Mouse (Mus musculus): Measurements from ENCODE around the gene Glcci1. TPM values are rescaled to one million over a fixed set of nuclear protein-coding genes. Genes with fewer than 3 reads are reported as not detected.
"Not testable (repeated sequence)": the region's sequence is repeated elsewhere in the genome, so short reads cannot be mapped to it uniquely, and the experiment has no call there.

The Glcci1 gene
- total RNA-seq, 1 experiment from 2014 or later: 0.46 TPM

GRCm38 (mm10) chr6:8541531-8541930 lies 32.1 kb downstream of the Glcci1 start:
- not testable (repeated sequence) for ATAC-seq (replicated peaks; ENCODE audit: low read depth, poor library complexity, severe bottlenecking)

- no peak for ATAC-seq (replicated peaks; ENCODE audit: low read depth, poor library complexity, severe bottlenecking)
These were observed 35.4 kb downstream of the Glcci1 start for GRCm38 (mm10) chr6:8544822-8545221.

GRCm38 (mm10) chr6:8545780-8546179 lies 36.4 kb downstream of the Glcci1 start:
- no peak for ATAC-seq (replicated peaks; ENCODE audit: low read depth, poor library complexity, severe bottlenecking)

- ATAC-seq (replicated peaks; ENCODE audit: low read depth, poor library complexity, severe bottlenecking): no peak
These were observed 41.8 kb downstream of the Glcci1 start for GRCm38 (mm10) chr6:8551155-8551554.

GRCm38 (mm10) chr6:8556849-8557571 lies 47.6 kb downstream of the Glcci1 start:
- ATAC-seq (replicated peaks; ENCODE audit: low read depth, poor library complexity, severe bottlenecking): no peak

- no peak for ATAC-seq (replicated peaks; ENCODE audit: low read depth, poor library complexity, severe bottlenecking)
These were observed 51.3 kb downstream of the Glcci1 start for GRCm38 (mm10) chr6:8560682-8561081.

- ATAC-seq (replicated peaks; ENCODE audit: low read depth, poor library complexity, severe bottlenecking): no peak
These were observed 73.0 kb downstream of the Glcci1 start for GRCm38 (mm10) chr6:8582377-8582776.

- ATAC-seq (replicated peaks; ENCODE audit: low read depth, poor library complexity, severe bottlenecking): no peak
These were observed 74.5 kb downstream of the Glcci1 start for GRCm38 (mm10) chr6:8583892-8584291.

- no peak for ATAC-seq (replicated peaks; ENCODE audit: low read depth, poor library complexity, severe bottlenecking)
These were observed 82.3 kb downstream of the Glcci1 start for GRCm38 (mm10) chr6:8591665-8592064.

- peak; percentile 65 for ATAC-seq (replicated peaks; ENCODE audit: low read depth, poor library complexity, severe bottlenecking)
These were observed 108.0 kb downstream of the Glcci1 start for GRCm38 (mm10) chr6:8617369-8617768.

- no peak for ATAC-seq (replicated peaks; ENCODE audit: low read depth, poor library complexity, severe bottlenecking)
These were observed 110.4 kb downstream of the Glcci1 start for GRCm38 (mm10) chr6:8619582-8620350.

- no peak for ATAC-seq (replicated peaks; ENCODE audit: low read depth, poor library complexity, severe bottlenecking)
These were observed 113.6 kb downstream of the Glcci1 start for GRCm38 (mm10) chr6:8623045-8623444.

GRCm38 (mm10) chr6:8628226-8628625 lies 118.8 kb downstream of the Glcci1 start:
- ATAC-seq (replicated peaks; ENCODE audit: low read depth, poor library complexity, severe bottlenecking): no peak

- no peak for ATAC-seq (replicated peaks; ENCODE audit: low read depth, poor library complexity, severe bottlenecking)
These were observed 119.4 kb downstream of the Glcci1 start for GRCm38 (mm10) chr6:8628715-8629267.

- ATAC-seq (replicated peaks; ENCODE audit: low read depth, poor library complexity, severe bottlenecking): no peak
These were observed 121.1 kb downstream of the Glcci1 start for GRCm38 (mm10) chr6:8630531-8630930.

GRCm38 (mm10) chr6:8631362-8631761 lies 122.0 kb downstream of the Glcci1 start:
- no peak for ATAC-seq (replicated peaks; ENCODE audit: low read depth, poor library complexity, severe bottlenecking)

GRCm38 (mm10) chr6:8631986-8632632 lies 122.7 kb downstream of the Glcci1 start:
- ATAC-seq (replicated peaks; ENCODE audit: low read depth, poor library complexity, severe bottlenecking): peak; percentile 69

- no peak for ATAC-seq (replicated peaks; ENCODE audit: low read depth, poor library complexity, severe bottlenecking)
These were observed 123.3 kb downstream of the Glcci1 start for GRCm38 (mm10) chr6:8632701-8633100.

- ATAC-seq (replicated peaks; ENCODE audit: low read depth, poor library complexity, severe bottlenecking): no peak
These were observed 128.7 kb downstream of the Glcci1 start for GRCm38 (mm10) chr6:8638122-8638521.

GRCm38 (mm10) chr6:8638899-8639298 lies 129.5 kb downstream of the Glcci1 start:
- ATAC-seq (replicated peaks; ENCODE audit: low read depth, poor library complexity, severe bottlenecking): 0 out of 2 replicates have a peak, but pooled peaks have one; percentile 11

GRCm38 (mm10) chr6:8639526-8639925 lies 130.1 kb downstream of the Glcci1 start:
- ATAC-seq (replicated peaks; ENCODE audit: low read depth, poor library complexity, severe bottlenecking): no peak
